Mouse (Mus musculus): ENCODE data around the gene Cldn16.
A peak's percentile ranks its signal among the peaks of the same experiment; 100 is the strongest.
"Not testable (repeated sequence)": the region's sequence is repeated elsewhere in the genome, so short reads cannot be mapped to it uniquely, and the experiment has no call there.

Cldn16 gene

GRCm38 (mm10) chr16:26462835-26463234 lies at the start of gene Cldn16:
TSS of gene Cldn16 (plus strand) at chr16:26463135.
- no peak for DNase-seq (ENCODE audit: low read depth, low spot score)

GRCm38 (mm10) chr16:26418616-26419015 lies 44.3 kb upstream of the Cldn16 start:
- no peak for DNase-seq (ENCODE audit: low read depth, low spot score)

- no peak for DNase-seq (ENCODE audit: low read depth, low spot score)
These were observed 40.9 kb upstream of the Cldn16 start for GRCm38 (mm10) chr16:26422078-26422477.

- no peak for DNase-seq (ENCODE audit: low read depth, low spot score)
These were observed 32.7 kb upstream of the Cldn16 start for GRCm38 (mm10) chr16:26430246-26430645.

- no peak for DNase-seq (ENCODE audit: low read depth, low spot score)
These were observed 29.4 kb upstream of the Cldn16 start for GRCm38 (mm10) chr16:26433486-26433885.

GRCm38 (mm10) chr16:26440031-26440430 lies 22.9 kb upstream of the Cldn16 start:
- no peak for DNase-seq (ENCODE audit: low read depth, low spot score)

GRCm38 (mm10) chr16:26441156-26441555 lies 21.8 kb upstream of the Cldn16 start:
- DNase-seq (ENCODE audit: low read depth, low spot score), result no peak

- DNase-seq (ENCODE audit: low read depth, low spot score), result no peak
These were observed 18.1 kb upstream of the Cldn16 start for GRCm38 (mm10) chr16:26444843-26445242.

- no peak for DNase-seq (ENCODE audit: low read depth, low spot score)
These were observed 15.3 kb upstream of the Cldn16 start for GRCm38 (mm10) chr16:26447594-26447993.

GRCm38 (mm10) chr16:26454163-26454562 lies 8.8 kb upstream of the Cldn16 start:
- DNase-seq (ENCODE audit: low read depth, low spot score), result no peak

GRCm38 (mm10) chr16:26456182-26456581 lies 6.8 kb upstream of the Cldn16 start:
- no peak for DNase-seq (ENCODE audit: low read depth, low spot score)

GRCm38 (mm10) chr16:26466535-26466934 lies 3.6 kb downstream of the Cldn16 start:
- no peak for DNase-seq (ENCODE audit: low read depth, low spot score)

GRCm38 (mm10) chr16:26471254-26471653 lies 8.3 kb downstream of the Cldn16 start:
- DNase-seq (ENCODE audit: low read depth, low spot score), result peak; percentile 61

GRCm38 (mm10) chr16:26495721-26496120 lies 32.8 kb downstream of the Cldn16 start:
- peak; percentile 17 for DNase-seq (ENCODE audit: low read depth, low spot score)

- not testable (repeated sequence) for DNase-seq (ENCODE audit: low read depth, low spot score)
These were observed 36.8 kb downstream of the Cldn16 start for GRCm38 (mm10) chr16:26499705-26500104.

GRCm38 (mm10) chr16:26500738-26501137 lies 37.8 kb downstream of the Cldn16 start:
- no peak for DNase-seq (ENCODE audit: low read depth, low spot score)

GRCm38 (mm10) chr16:26504961-26505360 lies 42.0 kb downstream of the Cldn16 start:
- no peak for DNase-seq (ENCODE audit: low read depth, low spot score)

GRCm38 (mm10) chr16:26519596-26519995 lies 56.7 kb downstream of the Cldn16 start:
- DNase-seq (ENCODE audit: low read depth, low spot score), result peak; percentile 35

- DNase-seq (ENCODE audit: low read depth, low spot score), result no peak
These were observed 62.9 kb downstream of the Cldn16 start for GRCm38 (mm10) chr16:26525832-26526231.

GRCm38 (mm10) chr16:26526669-26527068 lies 63.7 kb downstream of the Cldn16 start, which contains the start of gene Tmem207:
TSS of gene Tmem207 (minus strand) at chr16:26526769.
- DNase-seq (ENCODE audit: low read depth, low spot score), result no peak

- DNase-seq (ENCODE audit: low read depth, low spot score), result no peak
These were observed 65.2 kb downstream of the Cldn16 start for GRCm38 (mm10) chr16:26527931-26528666.

GRCm38 (mm10) chr16:26530451-26530850 lies 67.5 kb downstream of the Cldn16 start:
- DNase-seq (ENCODE audit: low read depth, low spot score), result no peak

GRCm38 (mm10) chr16:26532287-26532686 lies 69.4 kb downstream of the Cldn16 start:
- no peak for DNase-seq (ENCODE audit: low read depth, low spot score)
